Mouse (Mus musculus) cerebellum, adult 11-12 months (tissue): ENCODE data around the gene Nexmif.
A peak's percentile ranks its signal among the peaks of the same experiment; 100 is the strongest.
"Not testable (repeated sequence)": the region's sequence is repeated elsewhere in the genome, so short reads cannot be mapped to it uniquely, and the experiment has no call there.

Experiments
- DNase-seq: peaks from one replicate; pipeline ENCODE4 v3.0.0; 2022

The Nexmif gene

GRCm38 (mm10) chrX:104200736-104201591, at the start of gene Nexmif:
Nexmif (minus strand) TSS chrX:104201185.
- peak; percentile 41 for DNase-seq

- DNase-seq: no peak
These were observed 7.7 kb upstream of the Nexmif start for GRCm38 (mm10) chrX:104208701-104209100.

DNA sequence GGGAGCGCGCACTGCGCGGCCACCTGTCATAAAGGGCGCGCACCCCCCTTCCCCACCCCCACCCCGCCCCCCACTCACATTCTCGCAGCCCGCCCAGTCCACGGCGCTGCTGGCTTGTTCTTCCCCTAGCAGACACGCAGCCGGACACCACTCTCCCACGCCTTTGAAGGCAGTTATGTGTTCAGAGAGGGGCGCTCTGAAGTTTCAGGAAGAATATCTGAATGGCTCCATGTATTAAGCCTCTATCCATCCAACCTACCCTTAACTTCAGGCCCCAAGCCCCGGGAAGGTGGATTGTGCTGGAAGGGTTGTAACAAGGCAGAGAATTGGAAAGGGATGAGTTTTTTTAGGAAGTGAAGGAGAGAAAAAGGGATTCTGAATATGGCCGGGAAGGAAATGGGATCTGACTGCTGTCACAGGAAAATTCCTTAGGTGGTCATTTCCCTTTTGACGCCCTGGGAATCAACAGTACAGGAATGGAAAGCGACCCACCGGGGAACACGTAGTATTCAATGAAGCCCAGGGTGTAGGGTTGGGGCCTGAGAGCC, 681 bp upstream of the Nexmif start:
- no peak for DNase-seq

DNA sequence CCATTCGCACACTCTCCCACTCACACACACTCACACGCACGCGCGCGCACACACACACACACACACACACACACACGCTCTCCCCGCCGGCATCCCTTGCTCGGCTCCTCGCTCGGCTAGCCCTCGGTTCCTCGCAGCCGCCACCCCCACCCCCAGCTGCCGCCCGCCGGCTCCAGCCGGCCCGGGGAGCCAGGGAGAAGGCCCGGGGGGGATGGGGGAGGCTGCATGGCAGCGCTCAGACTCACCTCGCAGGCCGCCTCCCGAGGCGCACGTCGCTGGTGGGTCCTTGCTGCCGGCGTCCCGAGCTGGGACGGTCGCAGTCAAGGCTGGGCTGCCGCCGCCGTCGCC, 623 bp downstream of the Nexmif start:
- DNase-seq: peak; percentile 50

GRCm38 (mm10) chrX:104199611-104200387, 1.2 kb downstream of the Nexmif start:
- DNase-seq: peak; percentile 48

DNA sequence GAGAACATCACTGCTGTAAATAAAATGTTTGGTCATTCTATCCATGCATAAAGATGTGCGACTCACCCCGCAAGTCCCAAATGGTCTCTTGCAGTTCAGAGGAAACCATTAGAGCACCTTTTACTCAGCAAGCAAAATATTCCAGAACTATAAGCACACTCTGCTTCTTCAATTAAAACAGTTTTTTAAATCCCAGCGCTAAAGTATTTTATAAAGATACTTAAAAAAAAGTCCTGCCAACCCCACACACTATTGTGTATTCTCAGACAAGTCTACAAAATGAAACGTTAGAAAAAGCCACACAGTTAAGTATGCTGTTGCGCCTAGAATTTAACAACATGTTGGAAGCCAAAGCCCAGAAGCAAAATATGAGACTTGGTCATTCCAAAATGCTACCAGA, 1.9 kb downstream of the Nexmif start:
- no peak for DNase-seq

- no peak for DNase-seq
These were observed 4.4 kb downstream of the Nexmif start for GRCm38 (mm10) chrX:104196561-104196960.

DNA sequence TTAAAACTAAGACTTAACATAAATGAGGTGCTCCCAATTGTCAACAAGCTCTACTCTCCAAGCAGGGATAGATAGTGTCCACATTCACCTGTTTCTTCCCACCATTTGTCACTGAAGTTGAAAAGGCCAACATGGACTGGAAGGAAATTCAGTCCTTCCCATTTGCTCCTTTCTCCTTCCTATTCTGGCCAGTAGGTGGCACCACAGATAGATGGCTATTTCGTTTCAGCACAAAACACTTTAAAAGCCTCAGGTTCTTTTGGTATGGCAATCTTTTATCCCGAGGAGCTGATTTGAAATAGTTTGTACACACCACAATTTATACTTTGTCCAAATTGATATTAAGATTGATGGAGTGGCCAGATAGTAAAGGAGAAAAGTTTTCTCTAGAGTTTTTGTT, 21.7 kb downstream of the Nexmif start:
- no peak for DNase-seq

DNA sequence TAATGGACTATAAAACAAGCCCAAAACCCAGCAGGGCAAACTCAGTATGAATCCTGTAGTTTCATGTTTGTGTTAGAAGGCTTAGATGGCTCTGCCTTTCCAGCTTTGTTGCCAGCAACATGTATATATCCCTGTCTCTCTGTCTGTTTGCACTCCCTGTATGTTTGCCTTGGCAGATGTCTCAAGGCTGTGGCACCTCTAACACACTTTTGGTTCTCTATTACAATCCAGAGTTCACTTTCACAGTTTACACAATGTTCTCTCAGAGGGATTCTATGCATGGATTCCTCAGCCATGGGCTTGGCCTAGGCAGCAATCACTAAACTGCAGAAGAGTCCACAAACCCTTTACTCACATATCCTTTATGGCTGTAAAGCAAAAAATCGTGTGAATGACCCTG, 50.9 kb downstream of the Nexmif start:
- DNase-seq: no peak

DNA sequence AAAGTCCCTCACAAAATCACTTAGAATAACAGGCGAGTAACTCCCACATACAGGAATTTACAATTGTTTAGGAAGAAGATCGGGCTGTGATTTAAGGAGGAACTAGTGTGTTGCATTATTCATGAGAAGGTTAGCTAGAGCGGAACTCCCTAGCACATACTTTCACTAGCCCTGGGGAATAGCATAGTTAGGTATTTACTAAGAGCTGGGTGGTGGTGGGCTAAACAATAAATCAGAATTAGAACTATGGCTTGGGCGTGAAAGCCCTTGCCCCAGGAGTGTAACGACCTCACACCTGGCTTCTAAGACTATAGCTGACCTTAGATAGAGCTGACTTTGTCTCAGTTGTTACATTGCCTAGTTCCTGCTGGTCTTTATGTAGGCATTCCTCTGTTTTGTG, 85.7 kb downstream of the Nexmif start:
- not testable (repeated sequence) for DNase-seq

DNA sequence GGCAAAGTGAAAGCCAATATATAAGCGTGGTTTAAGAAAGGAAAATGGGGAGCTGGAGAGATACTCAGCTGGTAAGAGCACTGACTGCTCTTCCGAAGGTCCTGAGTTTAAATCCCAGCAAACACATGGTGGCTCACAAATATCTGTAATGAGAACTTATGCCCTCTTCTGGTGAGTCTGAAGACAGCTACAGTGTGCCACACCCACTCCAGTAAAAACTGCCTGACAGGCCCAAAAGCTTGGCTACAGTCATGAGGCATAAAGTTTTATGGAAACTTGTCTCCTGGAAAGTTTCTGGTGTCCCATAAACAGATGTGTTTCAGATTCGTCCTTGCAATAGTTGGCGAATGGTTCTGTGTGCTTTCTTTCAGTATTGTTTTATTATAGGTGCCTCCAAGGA, 86.4 kb downstream of the Nexmif start:
- DNase-seq: no peak

- DNase-seq: no peak
These were observed 146.1 kb downstream of the Nexmif start for GRCm38 (mm10) chrX:104054848-104055247.

DNA sequence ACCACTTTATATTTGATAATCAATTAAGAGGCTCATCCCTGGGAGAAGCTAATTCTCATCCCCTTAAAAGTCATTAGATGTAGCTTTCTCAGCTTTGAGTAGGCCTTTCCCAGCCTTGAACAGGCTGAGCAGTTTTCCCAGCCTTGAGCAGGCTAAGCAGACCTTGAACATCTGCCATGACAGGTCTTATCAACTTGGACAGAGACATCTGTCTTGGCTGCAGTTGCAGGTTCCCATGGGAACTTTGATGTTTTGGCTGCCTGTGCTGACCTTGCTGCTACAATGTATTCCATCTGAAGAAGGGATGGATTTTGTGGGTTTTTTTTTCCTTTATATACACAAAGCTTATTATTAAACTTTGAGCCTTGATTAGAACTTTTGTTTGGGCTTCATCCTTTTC, 160.7 kb downstream of the Nexmif start:
- no peak for DNase-seq

DNA sequence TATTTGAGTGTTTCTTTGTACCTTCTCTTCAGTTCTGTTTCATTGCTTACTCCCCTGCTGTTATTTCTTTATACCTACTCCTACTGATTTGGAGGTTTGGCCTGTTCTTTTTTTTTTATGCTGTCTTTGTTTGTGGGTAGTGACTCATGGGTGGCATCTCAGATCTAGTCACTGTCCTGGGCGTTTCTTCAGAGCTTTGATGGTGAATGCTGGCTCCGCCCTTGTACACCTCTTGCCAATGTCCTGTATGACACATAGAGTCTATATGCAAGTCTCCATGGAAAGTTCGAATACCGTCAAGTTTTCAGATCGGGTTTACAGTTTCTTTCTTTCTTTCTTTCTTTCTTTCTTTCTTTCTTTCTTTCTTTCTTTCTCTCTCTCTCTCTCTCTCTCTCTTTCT, 167.1 kb downstream of the Nexmif start:
- DNase-seq: no peak

DNA sequence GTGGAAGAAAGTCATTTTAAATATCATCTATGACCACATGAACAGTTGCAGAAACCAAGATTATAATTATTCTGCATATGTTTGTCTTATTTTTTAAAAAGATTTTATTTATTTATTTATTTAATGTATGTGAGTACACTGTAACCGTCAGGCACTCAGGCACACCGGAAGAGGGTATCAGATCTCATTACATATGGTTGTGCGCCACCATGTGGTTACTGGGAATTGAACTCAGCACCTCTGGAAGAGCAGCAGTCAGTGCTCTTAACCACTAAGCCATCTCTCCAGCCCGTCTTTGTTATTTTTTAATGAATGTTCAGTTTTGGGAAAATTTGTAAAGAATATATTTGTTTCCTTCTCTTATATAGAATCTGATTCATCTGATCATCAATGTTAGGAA, 168.2 kb downstream of the Nexmif start:
- DNase-seq: no peak
